Mouse (Mus musculus) liver, embryonic 14.5 days (tissue): Measurements from ENCODE around the gene Cux2.

Experiments
- CTCF ChIP-seq: IDR thresholded peaks from 2 replicates; pipeline ENCODE4 v1.5.1; 2016; ENCODE audit warnings: antibody characterized with exemption, low read depth, control low read depth
- EP300 ChIP-seq: IDR thresholded peaks from 2 replicates; pipeline ENCODE4 v1.6.1; 2016; ENCODE audit warnings: antibody characterized with exemption, low read depth

- TF ChIP-seq CTCF (no peak), EP300 (no peak)
These were observed 43.8 kb upstream of the Cux2 start for GRCm38 (mm10) chr5:122093734-122094133.
